Mouse (Mus musculus) NIH3T3 (cell line): ENCODE measurements around the gene Taf12.

ENCODE experiments used
- DNase-seq: peaks from one replicate; pipeline ENCODE4 v3.0.0-alpha.2; 2012; ENCODE audit warnings: low read depth

Gene Taf12

DNA sequence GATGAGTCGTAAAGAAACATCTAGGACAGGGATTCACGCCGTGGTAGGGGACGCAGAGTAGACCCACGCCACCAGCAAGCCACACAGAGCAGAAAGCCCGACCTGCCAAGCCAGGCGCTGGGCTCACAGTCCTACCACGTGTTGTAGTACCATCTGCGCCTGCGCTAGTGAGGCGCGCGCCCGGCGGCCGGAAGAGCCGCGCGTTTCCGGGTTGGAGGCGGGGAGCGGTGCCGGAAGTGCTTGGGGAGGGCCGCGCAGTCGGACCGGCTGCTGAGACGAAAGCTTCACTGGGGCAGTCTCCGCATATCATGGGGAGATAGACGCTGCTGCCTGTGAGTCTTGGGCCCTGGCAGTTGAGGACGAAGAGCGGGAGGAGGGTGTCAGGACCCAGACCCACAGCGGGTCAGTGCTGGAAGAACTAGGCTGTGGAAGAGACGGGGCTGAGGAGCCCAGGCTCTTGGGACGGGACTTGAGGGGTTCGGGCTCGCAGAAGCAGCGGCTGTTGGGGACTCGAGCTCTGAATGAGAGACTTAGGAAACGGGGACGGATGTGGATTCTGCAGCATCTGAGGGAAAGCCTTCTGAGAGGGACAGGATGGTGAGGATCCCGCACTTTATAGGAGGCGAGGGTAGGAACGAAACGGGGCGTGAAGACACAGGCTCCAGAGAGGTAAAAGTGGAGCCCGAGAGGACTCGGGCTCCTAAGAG lies at the start of gene Taf12:
Taf12 (plus strand) TSS at position 220 of the 707 bp plus-strand sequence.
- DNase-seq, result peak; percentile 96

DNA sequence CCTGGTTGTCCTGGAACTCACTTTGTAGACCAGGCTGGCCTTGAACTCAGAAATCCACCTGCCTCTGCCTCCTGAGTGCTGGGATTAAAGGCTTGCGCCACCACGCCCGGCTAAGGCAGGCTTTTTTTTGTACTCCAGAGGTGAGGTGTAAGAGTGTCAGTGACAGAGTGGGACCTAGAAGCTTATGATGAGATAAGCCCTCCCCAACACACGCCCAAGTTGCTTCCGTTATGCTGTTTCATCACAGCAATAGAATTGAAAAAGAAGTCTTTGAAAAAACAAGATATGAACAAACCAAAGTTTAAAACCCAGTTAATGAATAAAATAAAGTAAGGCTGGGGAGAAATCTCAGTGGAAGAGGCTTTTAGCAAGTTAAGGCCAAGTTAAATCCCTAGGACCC lies 43.8 kb upstream of the Taf12 start:
- DNase-seq, result no peak

DNA sequence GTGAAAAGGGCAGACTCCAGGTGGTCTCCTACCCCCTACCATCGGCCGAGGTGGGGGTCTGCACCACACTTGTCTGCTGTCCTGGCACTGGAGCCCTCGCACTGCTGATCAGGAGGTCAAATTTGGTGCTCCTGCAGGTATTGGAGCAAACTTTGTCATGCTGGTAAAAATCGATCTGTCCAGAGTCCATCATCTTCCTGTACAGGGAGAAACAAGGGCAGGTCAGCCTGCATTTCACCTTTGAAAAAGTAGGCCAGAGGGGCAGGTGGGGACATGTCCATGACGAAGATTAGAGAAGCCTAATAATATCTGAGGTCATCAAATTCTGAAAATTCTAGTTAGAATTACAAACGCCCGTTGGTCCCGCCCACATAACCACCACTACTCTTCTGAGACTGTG lies 39.5 kb upstream of the Taf12 start:
- DNase-seq, result no peak

DNA sequence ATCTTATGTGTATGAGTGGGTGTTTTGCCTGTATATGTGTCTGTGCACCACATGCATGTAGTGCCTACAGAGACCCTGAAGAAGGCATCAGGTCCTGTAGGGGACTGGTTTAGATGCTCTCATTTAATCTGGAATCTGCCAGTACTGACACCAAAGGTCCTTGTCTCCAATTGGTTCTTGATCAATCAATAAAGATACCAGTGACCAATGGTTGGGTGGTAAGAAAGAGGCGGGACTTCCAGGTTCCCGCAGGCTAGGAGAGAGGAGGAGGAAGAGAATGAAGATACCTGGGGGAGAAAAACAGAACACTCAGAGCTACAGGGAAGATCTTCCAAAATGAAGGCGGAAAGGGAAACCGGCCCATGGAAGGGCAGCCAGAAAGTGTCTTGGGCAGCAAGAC lies 35.8 kb upstream of the Taf12 start:
- no peak for DNase-seq

DNA sequence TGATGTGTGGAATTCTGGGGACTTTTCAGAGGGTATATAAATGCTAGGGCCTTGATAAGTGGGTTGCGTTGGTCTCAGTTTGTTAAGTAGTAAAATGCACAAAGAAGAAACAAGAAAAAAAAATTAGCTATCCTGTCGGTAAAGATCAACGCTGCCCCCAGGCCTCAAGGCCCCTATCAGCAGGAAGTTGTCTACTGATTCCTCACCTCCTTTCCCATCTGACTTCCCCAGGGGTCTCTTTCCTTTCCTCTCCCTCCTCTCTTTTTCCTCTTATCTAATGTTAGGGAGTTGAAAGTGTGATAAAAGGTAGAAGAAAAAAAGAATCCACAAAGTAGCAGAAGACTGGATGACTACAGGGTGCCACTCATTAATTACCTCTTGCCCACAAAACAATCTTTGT lies 33.8 kb upstream of the Taf12 start:
- DNase-seq, result no peak

DNA sequence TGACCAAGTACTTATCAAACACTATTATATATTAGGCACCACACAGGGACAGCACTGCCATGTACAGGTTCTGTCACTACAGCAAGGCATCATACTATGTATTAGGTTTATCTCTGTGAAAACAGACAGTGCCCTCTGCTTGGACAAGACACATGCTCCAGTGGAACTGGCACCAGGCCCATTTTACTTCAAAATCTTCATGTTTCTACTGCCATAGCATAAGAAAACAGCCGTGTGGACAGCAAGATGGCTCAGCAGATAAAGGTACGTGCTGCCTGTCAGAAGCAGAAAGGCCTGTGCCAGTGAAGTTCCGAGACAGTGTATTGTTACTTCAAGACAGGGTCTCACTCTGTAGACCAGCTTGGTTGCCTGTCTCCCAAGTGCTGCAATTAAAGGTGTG lies 33.0 kb upstream of the Taf12 start:
- no peak for DNase-seq

DNA sequence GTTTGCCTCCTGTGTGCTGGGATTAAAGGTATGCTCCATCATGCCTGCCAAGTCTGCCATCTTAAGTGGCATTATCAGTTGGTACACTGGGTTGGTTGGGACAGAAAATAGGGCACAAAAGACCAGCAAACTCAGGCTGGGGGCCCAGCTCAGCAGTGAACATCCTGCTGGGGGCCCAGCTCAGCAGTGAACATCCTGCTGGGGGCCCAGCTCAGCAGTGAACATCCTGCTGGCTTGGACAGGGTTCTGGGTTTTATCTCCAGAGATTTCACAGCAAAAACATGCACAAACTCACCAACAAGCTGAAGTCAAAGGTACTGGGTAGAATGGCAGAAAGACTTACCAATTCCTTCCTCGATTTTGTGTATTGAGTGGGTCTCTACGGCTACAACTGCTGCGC lies 28.5 kb upstream of the Taf12 start:
- no peak for DNase-seq

DNA sequence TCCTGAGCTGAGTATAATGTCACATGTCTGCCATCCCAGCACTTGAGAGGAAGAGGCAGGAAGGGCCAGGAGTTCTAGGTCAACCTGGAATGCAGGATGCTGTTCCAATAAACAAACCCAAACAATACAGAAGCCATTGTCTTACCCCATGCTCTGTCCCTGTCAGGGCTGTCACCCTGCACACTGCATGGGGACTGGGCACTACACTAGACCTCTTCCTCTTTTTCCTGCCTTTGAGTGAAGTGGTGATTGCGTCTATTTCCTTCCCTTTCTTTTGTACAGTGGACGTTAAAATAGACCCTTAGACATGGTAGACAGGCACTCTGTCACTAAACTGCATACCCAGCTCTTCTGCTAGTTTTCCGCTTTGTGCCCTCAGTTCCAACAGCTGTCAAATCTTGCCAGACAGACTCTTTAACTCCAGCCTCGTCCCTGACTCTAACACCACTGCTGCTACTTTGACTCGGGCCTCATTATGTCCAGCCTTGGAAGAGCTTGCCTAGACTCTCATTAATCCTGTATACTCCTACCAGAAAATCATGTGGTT lies 26.7 kb upstream of the Taf12 start:
- no peak for DNase-seq

DNA sequence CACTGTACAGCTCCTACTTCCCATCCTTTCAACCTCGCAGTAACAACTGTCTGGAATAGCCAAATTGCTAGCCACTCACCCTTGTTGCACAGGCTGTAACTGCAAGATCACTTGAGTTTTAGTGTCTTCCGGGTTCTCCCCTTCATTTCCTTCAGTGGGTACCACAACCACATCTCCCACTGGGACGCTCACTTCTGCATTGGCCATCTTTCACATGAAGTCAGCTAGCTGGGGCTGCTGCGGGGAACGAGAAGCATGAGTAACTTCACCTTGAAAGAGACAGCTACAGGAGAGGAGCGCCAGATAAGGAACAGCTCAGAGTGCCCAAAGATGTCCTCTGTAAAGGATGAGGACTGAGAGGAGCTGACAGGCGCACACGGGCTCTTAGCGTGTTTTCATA lies 22.6 kb upstream of the Taf12 start:
- no peak for DNase-seq

DNA sequence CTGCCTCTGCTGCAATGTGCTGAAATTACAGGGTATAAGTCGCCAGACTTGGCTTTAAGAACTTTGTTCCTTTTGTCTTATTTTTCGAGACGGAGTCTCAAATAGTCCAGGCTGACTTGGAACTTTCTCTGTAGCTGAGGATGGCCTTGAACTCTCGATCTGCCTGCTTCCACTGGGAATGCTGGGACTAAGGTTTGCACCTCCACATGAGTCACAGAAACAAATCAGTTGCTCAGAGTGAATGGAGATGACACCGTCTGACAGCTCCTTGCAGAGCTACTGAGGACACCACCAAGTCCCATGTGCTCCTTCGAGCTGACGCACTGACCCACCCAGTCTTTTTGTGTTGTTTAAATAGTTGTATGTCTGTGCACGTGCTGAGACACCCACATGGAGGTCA lies 21.0 kb upstream of the Taf12 start:
- no peak for DNase-seq

DNA sequence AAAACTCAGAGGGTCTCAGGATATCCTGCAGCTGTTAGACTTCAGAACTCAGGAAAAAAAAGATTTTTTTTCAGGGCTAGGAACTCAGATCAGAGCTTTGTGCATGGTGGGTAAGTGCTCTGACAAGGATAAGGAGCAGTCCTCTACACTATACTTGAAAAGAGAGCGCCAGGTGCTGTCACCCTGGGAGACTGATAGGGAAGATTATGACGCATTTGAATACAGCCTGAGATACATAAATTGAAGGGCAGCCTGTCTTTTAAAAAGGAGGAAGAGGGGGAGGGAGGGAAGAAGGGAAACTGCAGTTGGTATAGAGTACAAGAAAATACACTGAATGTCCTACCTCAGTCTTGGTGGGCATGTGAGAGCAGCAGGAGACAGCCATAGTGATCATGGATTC lies 20.6 kb upstream of the Taf12 start:
- no peak for DNase-seq

DNA sequence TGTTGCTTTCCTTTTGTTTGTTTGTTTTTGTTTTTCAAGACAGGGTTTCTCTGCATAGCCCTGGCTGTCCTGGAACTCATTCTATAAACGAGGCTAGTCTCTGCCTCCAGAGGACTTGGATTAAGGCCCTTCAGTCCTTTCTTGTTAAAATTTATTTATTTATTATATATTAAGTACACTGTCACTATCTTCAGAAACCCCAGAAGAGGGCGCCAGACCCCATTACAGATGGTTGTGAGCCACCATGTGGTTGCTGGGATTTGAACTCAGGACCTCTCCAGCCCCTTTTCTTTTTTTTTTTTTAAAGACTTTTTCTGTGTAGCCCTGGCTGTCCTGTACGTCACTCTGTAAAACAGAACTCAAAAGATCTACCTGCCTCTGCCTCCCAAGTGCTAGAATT lies 19.2 kb upstream of the Taf12 start:
- DNase-seq, result peak; percentile 34

DNA sequence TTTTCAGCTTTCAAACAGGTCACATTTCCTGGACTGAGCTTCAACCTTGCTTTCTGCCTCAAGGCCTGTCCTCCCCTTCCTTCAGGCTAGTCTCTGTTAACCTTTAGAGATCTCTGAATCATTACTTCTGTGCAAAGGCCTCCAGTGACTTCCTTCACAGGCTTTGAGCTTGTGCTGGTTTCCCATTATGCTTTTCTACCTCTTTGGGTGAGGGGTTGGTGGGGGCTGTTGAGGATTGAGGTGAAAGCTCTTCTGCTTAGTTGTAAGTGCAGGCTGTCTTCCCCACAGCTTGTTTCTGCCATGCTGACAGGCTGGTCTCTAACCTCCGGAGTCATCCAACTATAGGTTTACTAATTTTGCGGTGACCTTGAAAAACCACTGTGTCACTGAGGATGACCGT lies 17.8 kb upstream of the Taf12 start:
- DNase-seq, result no peak

DNA sequence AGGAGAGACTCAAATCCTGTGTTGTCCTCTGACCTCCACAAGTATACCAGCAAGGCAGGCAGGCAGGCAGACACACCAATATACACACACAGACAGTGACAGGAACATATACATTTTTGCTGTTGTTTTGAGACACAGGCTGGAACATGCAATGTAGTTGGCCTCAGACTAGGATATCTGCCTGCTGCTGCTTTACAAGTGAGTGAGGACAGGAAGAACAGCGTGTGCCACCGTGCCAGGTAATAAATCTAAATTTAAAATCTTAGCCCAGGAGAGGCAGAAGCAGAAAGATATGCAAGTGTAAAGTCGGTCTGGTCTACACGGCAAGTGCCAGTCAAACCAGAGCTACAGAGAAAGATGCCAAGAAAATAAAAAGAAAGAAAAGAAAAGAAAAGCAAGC lies 14.9 kb upstream of the Taf12 start:
- no peak for DNase-seq

DNA sequence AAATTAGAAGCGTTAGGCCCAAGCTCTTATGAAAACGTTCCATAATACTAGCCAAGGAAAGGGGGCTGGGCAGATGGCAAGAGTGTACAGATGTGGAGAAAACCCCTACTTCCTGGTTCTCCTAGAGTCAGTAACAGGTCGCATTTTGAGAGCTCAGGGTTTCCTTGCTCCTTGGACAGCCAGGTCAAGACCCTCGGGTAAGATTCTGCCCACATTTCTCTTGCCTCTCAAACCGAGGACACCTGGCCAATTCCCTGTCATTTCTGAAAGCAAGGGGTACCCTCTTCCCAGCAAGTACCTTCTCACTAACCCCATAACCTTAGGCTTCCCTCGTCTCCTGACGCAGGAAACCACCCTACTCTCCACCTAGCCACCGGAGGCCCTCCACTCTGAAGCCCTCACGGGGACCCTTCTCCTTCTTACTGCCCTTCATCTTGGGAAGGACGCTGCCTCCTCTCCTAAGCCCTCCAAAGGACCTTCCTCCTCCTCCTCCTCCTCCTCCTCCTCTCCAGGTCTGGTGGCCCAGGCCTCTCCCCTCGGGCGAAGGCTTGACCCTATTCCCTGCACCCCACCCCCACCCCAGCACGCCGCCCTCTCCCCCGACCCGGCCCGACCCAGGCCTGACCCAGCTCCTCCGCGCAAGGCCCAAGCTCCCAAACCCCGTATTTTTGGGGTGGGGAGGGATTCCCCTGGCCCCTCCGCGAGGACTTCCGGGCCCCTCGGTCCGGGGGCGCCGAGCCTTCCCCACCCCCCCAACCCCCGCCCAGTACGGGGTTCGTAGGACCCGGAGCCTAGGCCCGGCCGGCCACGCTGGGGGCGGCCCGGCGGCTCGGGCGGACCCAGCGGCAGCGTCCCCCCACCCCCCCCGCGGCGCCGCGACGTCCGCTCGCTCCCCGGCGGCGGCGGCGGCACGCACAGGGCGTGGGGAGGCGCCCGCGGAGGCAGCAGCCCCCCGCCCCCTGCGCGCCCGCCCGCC lies 13.5 kb upstream of the Taf12 start:
- DNase-seq, result peak; percentile 76

DNA sequence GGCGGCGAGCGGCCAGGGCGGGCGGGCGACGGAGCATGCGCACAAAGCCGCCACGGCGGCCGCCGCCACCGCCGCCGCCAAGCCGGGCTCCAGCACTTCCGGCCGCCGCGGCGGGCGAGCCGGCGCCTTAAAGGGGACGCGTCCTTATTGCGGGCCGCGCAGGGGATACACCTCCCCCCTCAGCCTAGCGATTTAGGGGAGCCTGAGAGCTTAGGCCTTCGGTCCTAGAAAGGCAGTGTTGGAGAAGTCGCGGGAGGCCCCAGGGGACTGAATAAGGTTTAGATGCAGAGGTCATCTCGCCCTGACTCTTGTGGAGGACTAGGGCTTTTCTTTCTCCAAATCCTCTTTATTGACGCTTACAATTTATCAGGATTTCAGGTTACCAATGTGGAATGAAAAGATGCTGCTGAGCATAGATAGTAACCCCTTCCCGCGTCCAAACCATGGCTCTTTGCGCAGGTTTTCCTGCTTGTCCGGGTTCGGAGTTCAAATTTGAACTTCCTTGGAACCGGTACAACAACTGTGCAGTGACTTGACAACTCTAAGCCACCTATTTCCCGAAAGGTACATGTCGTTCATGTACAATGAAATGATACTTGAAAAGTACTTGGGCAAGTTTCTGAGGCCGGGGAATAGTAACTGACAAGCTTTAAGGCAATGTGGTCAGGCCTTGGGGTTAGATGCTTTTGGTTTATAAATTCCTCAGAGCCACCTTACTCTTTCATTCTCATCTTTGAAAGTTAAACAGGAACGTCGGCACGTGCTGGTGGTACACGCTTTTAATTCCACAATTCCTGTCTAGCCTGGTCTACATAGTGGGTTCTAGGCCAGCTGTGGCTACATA lies 12.4 kb upstream of the Taf12 start, which contains the start of gene Gmeb1:
Gmeb1 (minus strand) TSS at position 89 of the 844 bp plus-strand sequence.
- peak; percentile 82 for DNase-seq

DNA sequence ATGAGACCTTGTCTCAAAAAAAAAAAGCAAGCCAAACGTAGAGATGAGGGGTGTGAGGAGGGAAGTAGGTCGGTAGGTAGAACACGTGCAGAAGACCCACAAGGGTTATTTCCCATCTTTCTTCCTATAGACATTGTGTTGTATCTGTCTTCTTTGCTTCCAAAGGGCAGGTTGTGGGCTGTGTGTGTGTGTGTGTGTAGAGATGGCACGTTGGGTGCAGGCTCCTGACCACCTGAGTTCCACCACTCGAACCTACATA lies 11.9 kb upstream of the Taf12 start:
- DNase-seq, result no peak

DNA sequence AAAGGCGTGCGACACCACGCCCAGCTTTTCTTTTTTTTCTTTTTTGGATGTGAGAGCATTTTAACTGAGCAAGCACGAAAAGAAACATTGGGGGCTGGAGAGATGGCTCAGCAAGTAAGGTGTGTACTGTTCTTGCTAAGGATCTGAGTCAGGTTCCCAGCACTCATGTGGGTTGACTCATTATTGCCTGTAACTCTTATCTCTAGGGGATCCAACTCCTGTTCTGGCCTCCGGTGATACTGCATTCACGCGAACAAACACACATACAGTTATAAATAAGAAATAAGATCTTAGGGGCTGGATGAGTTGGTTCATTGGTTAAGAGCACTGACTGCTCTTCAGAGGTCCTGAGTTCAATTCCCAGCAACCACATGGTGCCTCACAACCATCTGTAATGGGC lies 10.9 kb upstream of the Taf12 start:
- DNase-seq, result no peak

DNA sequence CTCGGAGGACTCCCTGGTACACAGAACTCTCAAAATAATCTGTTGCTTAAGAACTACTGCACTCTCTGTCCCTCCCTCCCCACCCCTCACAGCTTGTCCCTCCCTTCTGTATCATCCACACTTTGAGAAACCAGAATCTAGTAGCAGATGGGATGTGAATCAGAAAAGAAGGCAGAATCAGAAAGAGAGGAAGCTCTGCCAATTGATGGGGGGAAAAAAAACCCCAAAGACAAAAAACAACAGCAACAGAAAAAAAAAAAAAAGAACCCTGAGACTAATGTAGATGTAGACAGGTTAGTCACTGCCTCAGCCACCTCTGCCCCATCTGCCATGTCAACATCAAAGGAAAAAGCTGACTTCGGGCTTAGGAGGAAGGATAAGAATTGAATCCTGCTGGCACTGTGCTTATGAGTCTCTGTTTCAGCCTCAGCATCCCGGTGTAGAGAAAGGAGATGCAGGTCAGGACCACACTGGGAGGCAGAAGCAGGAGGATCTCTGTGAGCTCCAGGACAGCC lies 7.3 kb upstream of the Taf12 start:
- no peak for DNase-seq

DNA sequence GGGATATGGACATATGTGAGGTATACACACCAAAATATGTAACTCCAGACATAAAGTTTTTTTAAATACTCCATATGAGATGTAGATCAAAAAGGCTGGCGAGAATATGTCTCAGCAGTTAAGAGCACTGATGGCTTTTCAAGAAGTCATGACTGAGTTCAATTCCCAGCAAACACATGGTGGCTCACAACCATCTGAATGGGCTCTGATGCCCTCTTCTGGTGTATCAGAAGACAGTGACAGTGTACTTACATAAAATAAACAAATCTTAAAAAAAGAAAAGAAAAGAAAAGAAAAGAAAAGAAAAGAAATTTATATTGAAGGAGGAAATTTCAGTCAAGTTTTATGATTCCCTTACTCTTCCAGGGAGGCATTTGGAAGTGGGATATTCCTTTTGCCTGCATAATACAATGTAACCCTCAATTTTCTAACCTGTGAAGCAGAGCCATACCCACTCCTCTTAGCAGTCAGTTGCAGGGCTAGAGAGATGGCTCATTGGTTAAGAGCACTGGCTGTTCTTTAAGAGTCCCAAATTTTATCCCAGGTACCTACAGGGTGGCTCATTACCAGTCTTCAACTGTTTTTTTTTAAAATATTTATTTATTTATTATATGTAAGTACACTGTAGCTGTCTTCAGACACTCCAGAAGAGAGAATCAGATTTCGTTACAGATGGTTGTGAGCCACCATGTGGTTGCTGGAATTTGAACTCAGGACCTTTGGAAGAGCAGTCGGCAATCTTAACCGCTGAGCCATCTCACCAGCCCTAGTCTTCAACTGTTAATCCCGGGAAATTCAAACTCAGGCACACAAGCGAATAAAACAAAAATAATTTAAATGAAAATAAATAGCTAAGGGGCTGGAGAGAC lies 5.1 kb upstream of the Taf12 start:
- peak; percentile 49 for DNase-seq
